Mouse (Mus musculus): ENCODE measurements at regions not wholly inside any gene's neighbourhood (a gene's known extent, or its start where the extent isn't known, plus 50 kb on each side); places are given as distances from the start of the nearest gene placed in this dataset.

DNA sequence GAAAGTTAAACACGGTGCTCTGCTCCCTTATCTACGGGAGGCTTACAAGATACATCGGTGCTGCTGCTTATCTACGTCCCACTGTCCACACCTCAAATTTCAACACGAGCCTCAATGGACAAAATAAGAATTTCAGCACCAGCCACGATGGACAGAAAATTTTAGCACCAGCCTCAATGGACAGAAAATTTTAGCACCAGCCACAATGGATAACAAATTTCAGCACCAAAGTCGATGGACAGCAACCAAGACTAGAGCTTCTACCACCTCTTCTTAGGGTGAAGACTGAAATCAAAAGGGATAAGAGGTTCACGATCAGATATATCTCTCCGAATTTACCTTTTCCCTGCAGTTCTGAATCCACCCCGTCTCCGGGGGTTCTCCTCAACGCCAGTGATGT is 387.7 kb upstream of the Brinp3 start:
- peak; percentile 47 for DNase-seq (ENCODE audit: low read depth, low spot score)

Data from R1 (cell line).